Mouse (Mus musculus) embryo, embryonic 10 days (tissue): Measurements from ENCODE around the gene Col20a1.

Source experiments
- DNase-seq: peaks from one replicate; pipeline ENCODE4 v3.0.0-alpha.2; 2015; ENCODE audit warnings: low spot score

The Col20a1 gene

DNA sequence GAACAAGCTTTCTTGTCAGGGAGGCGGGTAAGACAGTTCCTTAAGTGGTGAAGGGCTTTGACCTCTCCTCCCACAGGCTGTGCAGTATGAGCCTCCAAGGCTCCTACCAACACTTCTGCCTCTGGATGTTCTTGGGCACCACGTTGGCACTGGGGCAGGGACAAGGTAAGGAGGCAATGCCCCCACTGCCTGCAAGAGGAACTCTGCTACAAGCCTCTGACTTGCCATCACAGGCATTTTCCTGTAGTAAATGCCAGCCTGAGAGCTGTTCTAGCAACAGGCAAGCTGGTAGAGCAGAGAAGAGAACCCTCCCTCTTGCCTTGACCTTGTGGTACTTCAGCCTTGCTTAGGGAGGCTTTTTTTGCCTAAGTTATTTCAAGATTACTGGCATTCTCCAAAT lies at the start of gene Col20a1:
Gene Col20a1, plus strand, starts transcription at position 87 of the 400 bp plus-strand sequence.
- no peak for DNase-seq

DNA sequence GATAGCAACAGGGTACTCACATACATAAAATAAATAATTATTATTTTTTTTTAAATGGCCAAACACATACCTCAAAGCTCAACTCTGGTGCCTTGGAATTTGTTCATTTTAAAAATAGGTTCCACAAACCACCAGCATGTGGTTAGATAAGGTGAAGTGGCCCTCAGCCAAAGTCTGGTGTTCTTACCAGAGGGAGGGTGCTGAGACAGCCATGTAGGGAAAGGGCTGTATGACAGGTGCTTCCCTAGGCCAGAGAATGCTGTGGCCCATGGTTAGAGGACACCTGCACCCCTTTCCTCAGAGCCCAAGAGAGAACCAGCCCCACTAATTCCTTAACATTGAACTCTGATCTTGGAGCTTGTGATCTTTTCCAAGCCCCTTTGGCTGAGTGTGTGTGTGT lies 46.1 kb upstream of the Col20a1 start:
- no peak for DNase-seq

DNA sequence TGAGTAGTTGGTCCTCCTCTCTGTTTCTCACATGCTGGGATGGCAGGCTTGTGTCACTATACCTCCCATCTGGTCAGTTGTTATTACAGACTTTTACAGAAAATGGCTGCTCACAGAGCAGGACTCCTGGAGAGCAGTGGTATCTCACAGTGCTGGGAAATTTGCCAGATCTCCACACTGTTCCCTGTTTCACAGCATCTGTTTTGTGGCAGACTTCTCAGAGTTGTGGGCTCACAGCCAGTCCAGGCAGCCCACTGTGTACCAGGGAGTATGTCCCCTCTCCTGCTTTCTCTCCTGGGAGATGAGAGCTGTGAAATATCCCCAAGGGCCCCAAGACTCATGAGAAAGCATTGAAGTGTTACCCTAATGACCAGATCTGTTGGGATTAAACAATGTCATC lies 44.5 kb upstream of the Col20a1 start:
- no peak for DNase-seq

DNA sequence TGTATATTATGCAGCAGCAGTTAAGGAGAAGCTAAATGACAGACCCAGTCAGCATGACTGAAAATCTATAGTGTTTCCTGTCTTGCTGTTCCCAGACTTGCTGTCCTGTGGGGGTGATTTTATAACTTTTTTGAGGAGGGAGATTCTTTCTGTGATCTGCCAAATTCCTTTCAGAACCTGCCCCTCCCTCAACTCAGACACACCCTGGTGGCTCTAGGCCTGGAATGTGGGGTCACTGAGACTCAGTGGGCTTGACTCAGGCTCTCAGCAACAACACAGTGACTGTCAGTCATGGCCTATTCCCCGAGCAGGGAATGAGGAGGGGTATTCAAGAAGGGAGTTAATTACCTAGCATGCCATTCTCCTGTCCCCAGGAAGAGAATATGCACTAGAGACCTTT lies 36.4 kb upstream of the Col20a1 start:
- DNase-seq: no peak

DNA sequence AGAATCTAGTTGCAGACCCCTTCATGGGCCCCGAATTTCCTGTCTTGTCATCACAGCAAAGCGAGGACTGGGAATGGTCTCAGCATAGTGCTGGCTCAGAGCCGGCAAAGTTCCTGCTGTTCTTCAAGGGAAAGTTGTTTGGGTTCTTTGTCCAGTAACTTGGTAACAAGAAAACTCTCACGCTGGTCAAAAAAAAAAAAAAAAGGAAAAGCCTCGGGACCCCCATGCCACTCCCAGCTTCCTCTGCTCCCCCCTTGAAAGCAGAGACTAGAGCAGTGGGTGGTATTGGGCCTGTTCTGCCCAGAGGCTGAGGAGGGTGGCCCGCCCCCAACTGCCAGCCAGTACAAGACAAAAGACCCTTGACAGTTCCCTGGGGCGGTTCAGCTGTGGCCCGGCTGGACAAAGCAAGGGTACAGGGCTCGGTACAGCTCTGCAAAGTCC lies 33.6 kb upstream of the Col20a1 start:
- peak; percentile 70 for DNase-seq

DNA sequence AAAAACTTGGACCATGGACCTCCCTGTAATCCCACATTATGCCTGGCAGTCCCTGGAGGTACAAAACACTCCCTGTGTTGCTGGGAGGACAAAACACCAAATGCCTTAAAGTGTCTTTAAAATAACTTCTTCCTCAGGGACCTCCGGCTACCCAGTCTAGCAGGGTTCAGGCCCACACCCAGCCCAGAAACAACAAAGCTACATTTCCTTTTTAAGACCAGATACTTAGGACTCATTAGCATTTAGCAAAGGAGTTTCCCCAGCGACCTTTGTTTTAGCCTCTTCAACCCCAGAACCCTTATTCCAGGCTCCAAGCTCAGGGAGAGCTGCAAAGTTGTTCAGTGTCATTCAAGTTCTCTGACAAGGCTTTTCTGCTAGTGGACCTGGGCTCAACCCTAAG lies 32.7 kb upstream of the Col20a1 start:
- DNase-seq: no peak

DNA sequence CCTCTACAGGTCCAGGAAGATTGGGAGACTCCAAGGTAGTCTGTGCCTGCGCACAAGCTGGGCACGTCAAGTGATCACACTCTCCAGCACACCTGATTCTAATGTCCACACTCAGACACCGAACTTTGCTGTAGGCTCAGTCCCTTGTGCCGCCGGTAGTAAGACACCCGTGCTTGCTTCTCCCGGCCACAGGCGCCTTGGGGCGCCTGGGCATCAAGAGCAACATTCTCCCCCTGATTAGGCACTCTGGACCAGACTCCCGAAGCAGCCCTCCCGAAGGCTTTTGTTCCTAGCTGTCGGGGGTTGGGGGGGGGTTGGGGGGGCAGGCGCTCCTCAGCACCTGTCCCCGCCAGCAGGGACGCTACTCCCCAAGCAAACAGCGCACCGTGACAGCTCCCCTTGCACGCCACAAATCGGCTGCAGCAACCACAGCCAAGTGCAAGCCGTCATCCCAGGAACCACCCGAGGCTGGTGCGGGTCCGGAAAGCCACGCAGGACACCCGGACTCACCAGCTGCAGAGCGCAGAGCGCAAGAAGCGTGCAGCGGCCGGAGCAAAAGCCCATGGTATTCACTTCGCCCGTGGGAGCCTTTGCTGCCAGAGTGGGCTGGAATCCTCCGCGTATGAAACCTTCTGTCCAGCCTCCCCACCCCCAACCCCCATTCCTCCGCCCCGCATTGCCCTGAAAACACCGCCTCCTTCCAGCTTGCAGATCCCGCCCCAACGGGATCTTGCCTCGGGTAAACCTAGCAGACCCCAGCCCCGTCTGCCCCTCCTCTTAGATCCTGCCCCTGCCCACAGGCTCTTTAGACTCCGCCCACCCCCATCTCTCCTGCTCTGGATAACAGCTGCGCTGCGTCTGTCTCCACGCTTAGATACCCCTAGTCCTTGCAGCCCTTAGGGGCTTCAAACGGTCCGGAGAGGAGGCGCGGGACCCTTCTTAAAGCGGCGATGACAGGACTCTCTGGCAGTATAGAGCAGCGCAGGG lies 32.0 kb upstream of the Col20a1 start, which contains the start of gene Nkain4:
Gene Nkain4, minus strand, starts transcription at position 639 of the 987 bp plus-strand sequence.
- DNase-seq: peak; percentile 90

DNA sequence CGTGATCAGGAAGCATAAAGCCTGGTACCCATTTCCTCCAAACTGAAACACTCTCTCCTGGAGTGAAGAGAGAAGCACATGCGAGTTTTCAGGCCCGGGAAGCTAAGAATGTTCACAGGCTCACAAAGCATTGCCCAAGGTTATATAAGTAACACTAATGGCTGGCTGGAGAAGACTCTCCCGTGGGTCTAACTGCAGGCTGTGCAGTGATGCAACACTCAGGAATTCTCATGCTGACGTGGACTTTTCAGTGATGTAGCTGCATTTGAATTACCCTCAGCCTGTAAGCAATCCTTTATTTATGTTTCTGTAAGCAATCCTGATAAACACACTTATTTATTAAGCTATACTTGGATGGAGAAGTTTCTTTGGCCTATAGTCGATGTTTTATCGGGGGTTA lies 26.7 kb upstream of the Col20a1 start:
- no peak for DNase-seq

DNA sequence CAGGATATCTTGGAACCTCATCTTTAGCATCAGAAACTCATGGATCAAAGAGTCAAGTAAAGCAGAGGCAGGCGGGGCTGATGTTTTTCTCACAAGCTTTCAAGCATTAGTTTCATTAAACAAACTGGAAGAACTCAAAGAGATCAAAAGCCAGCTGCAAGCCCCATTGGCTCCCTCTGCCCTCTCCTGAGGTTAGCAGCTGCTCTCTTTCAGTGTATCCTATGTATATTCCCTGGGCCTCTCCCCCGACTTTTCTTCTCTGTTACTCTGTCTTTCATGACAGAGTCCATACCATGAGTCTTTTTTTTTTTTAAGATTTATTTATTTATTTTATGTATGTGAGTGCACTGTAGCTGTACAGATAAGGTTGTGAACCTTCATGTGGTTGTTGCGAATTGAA lies 26.1 kb upstream of the Col20a1 start:
- DNase-seq: no peak

DNA sequence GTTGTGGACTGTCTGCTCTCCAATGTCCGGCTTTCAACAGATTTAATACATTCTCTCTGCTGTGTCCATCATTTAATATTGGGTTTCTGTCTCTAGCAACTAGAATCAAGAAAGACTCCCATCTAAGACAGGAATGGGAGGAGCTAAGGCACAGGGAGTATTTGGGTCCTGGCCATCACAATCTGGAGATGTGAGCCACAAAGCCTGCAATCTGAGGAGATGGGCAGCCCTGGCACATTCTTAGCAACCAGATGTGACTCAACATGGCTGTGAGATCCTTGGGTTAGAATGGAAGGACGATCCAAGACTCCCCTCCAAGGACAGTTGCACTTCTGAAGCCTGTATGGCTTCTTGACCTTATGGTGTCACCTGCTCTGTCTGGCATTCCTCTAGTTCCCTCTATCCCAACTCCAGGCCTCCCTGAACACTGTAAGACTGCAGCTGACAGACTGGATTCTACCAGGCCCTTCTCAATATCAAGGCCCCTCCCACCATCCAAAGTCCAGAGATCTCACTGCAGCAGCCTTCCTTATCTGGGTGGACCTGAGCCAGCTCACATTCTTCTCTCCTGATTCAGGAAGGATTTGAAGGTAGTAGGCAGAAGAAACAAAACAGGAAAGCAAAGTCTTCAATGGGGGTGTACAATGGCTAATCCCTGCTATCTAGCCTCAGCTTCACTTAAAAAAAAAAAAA lies 23.6 kb upstream of the Col20a1 start:
- DNase-seq: no peak

DNA sequence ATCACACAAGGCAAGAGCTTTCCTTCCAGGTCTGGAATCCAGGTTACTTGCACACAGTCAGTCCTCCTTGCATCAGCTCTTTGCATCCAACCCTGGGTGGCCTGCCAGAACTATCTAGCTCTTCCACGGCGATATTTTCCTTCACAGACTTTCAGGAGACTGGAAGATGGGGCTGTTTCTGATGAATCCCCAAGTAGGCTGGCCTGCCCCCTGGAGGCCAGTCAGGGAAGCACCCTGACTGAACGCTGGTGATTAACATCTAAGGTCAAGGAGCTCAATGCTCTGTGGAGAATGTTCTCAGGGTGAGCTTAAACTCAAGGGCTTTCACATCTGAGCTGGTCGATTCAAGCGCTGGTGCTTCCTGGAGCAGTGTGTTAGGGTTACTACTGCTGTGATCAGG lies 22.4 kb upstream of the Col20a1 start:
- peak; percentile 88 for DNase-seq

DNA sequence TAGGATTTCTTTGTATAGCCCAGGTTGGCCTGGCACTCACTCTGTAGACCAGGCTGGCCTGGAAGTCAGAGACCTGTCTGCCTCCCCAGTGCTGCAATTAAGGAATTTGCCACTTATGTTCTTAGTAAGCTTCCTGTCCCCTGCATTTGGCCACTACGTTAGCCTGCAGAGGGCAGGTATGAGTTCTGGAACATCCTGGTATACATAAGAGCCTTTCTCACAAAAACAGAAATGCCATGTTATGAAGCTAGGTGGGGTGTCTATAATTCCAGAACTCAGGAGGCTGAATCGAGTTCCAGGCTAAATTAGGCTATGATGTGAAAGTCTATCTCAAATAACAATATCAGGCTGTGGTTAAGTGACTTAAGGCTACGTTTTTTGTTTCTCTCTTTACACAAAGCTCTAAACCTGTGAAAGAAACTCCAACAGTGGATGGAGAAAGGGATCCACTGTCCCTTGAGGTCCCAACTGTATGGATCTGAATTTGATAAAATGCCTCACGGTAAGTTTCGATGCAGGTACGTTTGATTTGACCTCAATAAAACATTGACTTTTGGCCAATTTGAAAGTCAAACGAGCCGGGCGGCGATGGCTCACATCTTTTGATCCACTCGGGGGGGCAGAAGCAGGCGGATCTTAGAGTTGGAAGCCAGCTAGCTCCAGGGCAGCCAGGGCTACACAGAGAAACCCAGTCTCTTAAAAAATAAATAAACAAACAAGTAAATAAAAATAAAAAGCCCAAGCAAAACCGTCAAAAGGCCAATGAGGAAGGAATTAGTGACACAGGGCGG lies 20.0 kb upstream of the Col20a1 start:
- no peak for DNase-seq

DNA sequence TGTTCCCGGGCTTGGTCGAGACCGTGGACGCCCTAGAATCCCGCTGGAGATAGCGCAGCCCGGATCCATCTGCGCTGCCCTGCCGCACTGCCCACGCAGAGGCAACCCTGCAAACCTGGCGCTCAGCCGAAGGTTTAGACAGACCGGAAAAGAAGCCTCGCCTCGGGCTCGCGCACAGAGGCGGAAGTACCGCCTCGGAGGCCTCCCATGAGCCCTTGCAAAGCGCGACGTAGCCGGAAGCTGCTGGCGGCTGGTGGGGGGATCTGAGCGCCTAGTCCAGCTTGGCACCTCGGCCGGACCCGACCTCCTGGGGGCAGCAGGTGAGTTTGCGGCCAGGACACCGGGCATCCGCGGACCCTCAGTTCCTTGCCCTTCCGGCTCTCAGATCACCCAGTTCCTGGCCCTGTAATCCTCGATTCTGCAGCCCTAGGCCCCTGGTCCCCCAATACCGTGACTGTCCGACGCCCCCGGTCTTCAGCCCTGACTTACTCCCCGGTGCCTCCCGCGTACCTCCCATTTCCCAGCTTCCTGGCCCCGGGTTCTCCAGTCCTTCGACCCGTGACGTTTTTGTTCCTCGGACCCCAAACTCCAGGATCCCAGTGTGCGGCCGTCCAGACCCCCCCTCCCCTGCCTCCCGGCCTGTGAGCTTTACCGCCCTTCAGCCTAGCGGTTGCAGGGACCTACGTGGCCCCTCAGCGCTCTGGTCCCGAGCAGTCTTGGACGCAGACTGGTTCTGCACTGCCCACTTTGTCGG lies 19.1 kb upstream of the Col20a1 start, which contains the start of gene Arfgap1:
Gene Arfgap1, plus strand, starts transcription at position 216 of the 754 bp plus-strand sequence.
- peak; percentile 92 for DNase-seq

DNA sequence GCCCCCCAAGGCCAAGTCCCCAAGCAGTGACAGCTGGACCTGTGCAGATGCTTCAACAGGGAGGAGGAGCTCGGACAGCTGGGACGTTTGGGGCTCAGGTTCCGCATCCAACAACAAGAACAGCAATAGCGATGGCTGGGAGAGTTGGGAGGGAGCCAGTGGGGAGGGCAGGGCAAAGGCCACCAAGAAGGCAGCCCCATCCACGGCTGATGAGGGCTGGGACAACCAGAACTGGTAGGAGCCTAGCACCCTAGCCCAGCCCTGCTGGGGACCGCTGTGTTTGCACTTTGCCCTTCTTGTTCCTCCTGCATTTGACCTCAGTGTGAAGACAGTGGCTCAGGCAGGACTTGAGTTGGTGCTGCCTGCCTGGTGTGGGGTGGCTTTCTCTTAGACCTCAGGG lies 5.2 kb upstream of the Col20a1 start:
- no peak for DNase-seq

DNA sequence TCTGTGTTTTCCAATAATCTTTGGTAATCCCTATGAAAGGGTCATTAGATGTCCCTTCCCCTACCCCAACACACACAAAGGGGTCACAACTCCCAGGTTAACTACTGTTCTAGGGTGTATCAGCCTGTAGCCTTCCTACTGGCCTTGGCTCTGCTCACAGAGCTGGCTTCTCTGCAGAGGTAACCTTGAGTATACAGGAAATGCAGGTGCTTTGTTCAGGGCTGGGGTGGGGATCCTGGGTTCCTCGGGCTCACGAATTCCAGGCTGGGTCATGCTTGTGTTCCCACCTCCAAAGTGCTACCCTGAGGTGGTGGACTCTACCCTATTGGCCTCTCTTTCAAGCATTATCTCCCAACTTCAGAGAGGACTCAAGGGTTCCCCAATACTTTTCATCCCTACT lies 700 bp upstream of the Col20a1 start:
- no peak for DNase-seq

DNA sequence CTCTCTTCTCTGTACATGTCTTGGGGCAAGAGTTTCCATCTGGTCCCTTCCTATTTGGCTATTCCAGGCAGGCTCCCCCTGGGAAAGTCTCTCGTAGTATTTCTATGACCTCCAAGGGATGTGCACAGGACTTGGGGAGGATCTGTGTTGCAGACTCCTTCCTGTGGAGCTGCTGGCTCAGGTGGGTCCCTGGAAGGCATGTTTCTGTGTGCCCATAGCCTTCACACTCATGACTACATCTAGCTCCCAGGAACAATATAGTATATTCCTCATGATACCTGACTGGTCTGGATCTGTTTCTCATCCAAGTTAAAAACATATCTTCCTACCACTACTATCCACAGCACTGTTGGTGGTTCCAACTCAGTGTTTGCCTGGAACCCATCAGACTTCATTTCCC lies 666 bp downstream of the Col20a1 start:
- DNase-seq: no peak

DNA sequence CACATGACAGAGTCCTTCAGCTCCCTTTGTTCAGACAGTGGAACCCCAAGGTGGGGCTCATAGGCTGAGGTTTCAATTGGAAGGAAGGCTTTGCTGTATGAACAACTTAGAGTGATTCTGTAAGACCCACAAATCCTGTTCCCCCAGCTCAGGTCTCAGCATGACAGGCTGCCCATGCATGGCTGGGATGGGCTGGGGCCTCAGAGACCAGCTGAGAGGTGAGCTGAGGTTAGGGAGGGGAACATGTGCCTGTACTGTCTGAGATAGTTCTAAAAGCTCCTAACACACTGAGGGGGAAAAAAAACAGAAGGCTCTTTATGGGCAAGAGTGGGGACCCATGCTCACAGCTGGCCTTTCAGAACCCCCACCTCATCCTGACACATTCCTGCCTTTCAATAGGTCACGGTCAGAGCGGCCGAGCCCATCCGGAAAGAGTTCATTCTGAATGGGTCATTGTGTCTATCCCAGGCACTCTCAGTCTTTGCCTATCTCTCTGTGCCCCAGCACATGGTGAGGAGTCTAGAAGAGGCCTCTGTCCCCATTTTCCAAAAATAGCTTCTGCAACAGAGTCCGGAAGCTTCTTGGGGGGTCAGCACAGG lies 1.2 kb downstream of the Col20a1 start:
- peak; percentile 51 for DNase-seq

DNA sequence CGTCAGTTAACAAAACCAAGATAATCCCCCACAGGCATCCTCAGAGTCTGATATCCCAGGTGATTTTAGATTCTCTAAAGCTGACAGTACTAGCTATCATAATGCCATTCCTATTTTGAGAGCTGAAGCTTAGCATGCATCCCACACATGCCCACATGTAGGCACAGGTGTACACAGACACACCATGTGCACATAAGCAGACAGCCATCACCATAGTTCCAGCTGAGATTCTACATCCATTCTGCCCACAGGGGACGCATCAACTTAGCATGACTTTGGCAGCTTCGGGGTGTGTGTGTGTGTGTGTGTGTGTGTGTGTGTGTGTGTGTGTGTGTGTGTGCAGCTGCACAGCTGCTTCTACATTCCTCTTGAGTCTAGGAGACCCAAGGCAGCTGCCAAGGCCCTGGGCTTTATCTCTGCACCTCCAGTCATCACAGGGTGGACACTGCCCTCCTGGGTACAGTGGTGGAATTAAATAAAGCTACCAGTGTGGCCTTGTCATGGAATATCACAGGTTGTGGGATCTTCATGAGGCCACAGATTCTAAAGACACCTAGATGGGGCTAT lies 2.1 kb downstream of the Col20a1 start:
- DNase-seq: no peak

DNA sequence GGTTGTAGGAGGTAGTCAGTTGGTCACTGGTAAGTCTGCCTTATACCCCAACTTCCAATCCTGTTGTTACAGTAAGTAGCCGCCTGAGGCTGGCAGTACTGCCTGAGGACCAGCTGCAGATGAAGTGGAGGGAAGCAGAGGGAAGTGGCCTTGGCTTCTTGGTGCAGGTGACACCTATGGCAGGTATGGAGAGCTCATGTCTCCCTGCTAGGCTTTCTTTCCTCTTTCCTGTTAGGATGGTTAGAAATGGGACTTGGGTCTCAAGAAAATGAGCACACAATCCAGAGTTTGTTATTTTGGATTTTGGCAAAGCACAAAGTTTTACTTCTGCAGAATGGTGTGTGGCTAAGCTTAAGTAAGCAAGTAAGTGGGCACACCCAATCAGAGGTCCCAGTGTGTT lies 2.6 kb downstream of the Col20a1 start:
- no peak for DNase-seq

DNA sequence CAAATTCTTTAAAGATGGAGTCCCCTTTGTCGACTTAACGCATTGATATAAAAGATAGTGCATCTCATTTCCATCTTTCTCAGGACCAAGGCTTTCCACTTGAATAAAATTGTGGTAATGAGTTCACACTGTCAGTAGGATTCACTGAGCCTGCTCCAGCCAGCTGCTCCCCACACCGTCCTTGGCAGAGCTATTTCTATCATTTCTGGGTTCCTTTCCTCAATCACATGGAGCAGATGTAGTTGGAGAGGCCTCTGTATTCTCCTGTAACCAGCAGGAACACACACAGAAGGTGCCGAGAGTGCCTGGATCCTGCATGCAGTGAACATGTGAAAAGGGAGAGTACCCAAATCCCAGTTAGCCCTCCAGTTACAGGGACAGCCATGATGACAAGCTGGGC lies 4.0 kb downstream of the Col20a1 start:
- no peak for DNase-seq

DNA sequence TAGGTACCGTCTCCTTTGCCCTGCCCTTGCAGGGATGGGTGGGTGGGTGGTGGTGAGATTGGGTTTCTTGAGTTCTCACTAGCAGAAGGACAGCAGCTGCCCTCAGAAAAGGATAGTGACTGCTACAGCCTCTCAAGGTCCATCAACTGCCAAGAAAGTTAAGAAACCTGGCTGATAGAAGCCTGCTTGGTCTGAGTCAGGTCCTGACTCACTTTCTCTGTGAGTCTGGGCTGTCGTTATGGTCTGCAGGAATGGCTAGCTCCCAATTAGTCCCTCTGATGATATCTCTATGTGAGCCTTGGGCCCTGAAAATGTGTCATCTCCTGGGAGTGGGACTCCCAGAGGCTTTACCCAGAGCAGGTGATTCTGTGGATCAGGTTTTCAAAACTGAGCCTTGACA lies 8.0 kb downstream of the Col20a1 start:
- DNase-seq: no peak
